Mouse (Mus musculus): Measurements from ENCODE around the gene Sugct.

Sugct gene

GRCm38 (mm10) chr13:17694911-17695699 lies at the start of gene Sugct, which contains the start of gene Mplkip:
Gene Sugct, minus strand, starts transcription at chr13:17695553.
Gene Mplkip, plus strand, starts transcription at chr13:17695192.
- no peak; the same call in 1 of the 2 replicates for TF ChIP-seq GATA4 (IDR thresholded peaks at IDR 0.05; ENCODE audit: insufficient replicate concordance, low read length)

GRCm38 (mm10) chr13:17728798-17729197 lies 33.4 kb upstream of the Sugct start:
- no peak for TF ChIP-seq GATA4 (IDR thresholded peaks at IDR 0.05; ENCODE audit: insufficient replicate concordance, low read length)

GRCm38 (mm10) chr13:17727922-17728321 lies 32.6 kb upstream of the Sugct start:
- no peak for TF ChIP-seq GATA4 (IDR thresholded peaks at IDR 0.05; ENCODE audit: insufficient replicate concordance, low read length)

GRCm38 (mm10) chr13:17717357-17717756 lies 22.0 kb upstream of the Sugct start:
- TF ChIP-seq GATA4 (IDR thresholded peaks at IDR 0.05; ENCODE audit: insufficient replicate concordance, low read length), result no peak

DNA sequence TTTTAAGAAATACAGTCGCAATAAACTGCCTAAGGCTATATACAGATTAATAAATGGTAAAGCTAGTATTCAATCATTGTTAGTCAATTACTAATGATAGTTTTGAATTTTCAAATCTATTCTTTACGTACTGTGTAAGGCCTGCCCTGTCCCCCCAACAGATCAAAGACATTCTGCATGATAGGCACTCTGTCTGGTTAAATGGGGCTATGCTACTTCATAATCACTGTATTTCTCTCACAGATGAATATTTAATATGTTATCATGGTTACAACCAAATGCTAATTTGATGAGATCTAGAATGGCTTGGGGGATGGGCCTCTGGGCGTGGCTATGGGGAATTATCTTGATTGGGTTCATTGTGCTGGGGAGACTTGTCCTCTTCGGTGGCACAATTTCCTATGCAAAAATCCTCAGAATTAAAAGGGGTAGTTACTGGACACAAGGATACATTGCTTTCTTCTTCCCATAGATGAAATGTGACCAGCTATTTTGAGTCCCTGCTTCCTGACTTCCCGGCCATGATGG lies 13.5 kb upstream of the Sugct start:
- TF ChIP-seq GATA4 (IDR thresholded peaks at IDR 0.05; ENCODE audit: insufficient replicate concordance, low read length), result no peak

DNA sequence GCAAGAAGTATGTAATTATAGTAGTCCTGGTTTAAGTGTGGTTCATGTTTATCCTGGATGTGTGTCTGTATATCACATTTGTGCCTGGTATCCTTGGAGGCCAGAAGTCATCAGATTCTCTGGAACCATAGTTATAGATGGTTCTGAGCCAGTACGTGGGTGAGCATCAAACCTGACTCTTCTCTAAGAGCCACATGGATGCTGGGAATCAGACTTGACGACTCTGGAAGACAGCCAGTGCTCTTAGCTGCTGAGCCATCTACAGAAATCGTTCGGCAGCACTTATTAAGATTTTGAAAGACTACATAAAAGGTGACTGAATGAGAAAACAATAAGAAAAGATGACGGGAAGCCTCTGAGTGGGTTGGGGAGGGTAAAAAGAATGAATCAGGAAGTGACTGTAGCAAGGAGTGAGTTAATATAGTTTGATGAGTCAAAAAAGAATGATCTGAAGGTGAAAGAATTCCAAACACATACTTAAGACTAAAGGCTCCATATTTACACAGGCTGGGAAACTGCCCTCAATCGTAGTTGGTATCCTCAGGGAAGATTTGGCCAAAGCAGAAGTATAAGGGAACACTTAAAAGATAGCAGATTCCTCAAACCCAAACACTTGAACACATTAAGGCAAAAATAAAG lies 10.0 kb upstream of the Sugct start:
- TF ChIP-seq GATA4 (IDR thresholded peaks at IDR 0.05; ENCODE audit: insufficient replicate concordance, low read length), result no peak

GRCm38 (mm10) chr13:17702311-17702710 lies 7.0 kb upstream of the Sugct start:
- no peak for TF ChIP-seq GATA4 (IDR thresholded peaks at IDR 0.05; ENCODE audit: insufficient replicate concordance, low read length)

DNA sequence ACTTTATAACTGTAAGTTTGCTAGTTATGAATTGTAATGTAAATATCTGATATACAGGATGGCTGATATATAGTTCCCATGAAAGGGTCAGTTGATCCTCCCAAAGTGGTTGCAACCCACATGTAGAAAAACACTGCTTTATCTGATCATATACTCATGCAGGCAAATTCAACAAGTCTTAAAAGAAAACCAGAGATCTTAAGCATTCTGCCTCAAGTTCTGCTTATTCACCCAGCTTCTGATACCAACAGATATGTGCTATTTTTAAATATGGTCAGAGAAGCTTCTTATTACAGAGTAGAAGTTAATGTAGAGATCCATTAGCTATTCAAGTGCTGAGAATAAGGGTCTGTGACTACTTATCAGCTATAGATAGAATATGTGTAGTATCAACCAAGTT lies 6.0 kb upstream of the Sugct start:
- TF ChIP-seq GATA4 (IDR thresholded peaks at IDR 0.05; ENCODE audit: insufficient replicate concordance, low read length), result no peak

- TF ChIP-seq GATA4 (IDR thresholded peaks at IDR 0.05; ENCODE audit: insufficient replicate concordance, low read length), result no peak
Measured at GRCm38 (mm10) chr13:17700090-17700715, 4.8 kb upstream of the Sugct start.

- TF ChIP-seq GATA4 (IDR thresholded peaks at IDR 0.05; ENCODE audit: insufficient replicate concordance, low read length), result no peak
Measured at GRCm38 (mm10) chr13:17695898-17696580, 686 bp upstream of the Sugct start.

DNA sequence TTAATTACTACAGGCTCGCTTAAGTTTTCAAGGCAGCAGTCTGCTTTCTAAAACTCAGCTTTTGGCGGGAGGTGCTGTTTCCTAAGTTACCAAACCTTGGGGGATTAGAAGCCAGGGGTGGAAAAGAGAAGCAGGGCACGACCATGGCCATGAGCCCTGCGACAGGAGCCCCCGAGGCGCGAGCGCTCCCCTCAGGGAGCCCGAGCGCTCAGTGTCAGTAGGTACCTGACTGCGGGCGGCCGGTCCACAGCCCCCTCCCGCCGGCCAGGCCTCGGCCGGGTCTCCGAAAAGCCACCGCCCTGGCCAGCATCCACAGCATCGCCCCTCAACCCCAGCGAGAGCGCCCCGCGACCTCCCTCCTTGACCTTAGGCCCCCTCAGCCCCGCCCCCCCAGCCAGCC lies 939 bp downstream of the Sugct start:
- TF ChIP-seq GATA4 (IDR thresholded peaks at IDR 0.05; ENCODE audit: insufficient replicate concordance, low read length), result no peak

DNA sequence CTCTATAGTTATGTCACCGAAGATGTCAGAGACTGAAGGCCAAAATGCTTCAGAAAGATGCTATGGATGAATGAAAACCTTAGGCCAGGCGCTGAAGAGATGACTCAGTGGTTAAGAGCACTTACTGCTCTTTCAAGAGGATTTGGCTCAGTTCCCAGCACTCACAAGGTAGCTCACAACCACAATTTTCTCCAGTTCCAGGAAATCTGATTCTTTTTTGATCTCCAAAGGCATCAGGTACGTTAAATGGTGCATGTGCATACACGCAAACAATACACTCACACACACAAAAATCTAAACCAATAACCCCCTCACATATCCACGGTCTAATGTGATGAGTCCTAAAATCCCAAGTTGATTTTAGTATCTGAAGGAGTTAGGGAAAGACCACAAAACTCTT lies 1.5 kb downstream of the Sugct start:
- TF ChIP-seq GATA4 (IDR thresholded peaks at IDR 0.05; ENCODE audit: insufficient replicate concordance, low read length), result no peak

DNA sequence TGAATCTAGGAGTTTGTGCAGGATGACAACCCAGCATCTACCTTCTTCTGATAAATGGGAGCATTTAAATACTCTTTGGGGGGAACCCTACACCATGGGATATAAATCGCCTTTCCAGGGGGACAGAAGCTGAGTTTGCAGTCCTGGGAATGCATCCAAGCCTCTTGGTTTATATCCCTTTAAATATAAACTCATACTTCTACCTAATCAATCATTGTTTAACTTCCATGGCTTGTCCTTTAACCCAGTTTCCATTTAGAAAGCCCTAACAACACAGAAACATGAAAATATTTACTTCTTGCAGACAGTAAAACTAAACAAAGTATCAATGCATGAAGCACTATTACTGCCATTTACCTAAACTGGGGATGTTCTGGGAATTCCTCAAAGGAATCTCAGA lies 3.9 kb downstream of the Sugct start:
- TF ChIP-seq GATA4 (IDR thresholded peaks at IDR 0.05; ENCODE audit: insufficient replicate concordance, low read length), result no peak

DNA sequence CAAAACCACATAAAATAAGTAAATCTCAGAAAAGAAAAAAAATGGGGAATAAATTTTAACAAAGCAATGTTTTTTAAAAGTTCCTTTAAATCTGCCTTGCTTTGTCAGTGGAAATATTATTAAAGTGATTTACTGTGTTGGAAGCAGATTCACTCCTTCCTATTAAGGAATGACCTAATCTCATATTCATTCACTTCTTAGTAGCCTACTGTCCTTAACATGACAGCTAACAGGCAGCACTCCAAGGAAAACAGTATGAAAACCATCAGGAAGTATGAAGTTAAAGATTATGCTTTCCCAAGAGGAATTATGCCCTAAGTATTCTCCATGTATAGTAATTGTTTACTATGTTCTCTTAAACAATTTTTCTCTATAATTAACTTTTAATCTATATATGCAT lies 4.7 kb downstream of the Sugct start:
- TF ChIP-seq GATA4 (IDR thresholded peaks at IDR 0.05; ENCODE audit: insufficient replicate concordance, low read length), result no peak

GRCm38 (mm10) chr13:17689461-17689860 lies 5.9 kb downstream of the Sugct start:
- no peak for TF ChIP-seq GATA4 (IDR thresholded peaks at IDR 0.05; ENCODE audit: insufficient replicate concordance, low read length)
